Mouse (Mus musculus) cerebellum, adult 9-11 months (tissue): ENCODE results near the gene Rapgef2.
"Not testable (repeated sequence)": the region's sequence is repeated elsewhere in the genome, so short reads cannot be mapped to it uniquely, and the experiment has no call there.

ENCODE experiments used
- DNase-seq: peaks from one replicate; pipeline ENCODE4 v3.0.0; 2022

Rapgef2 gene

GRCm38 (mm10) chr3:79196708-79197437 is 89.4 kb downstream of the Rapgef2 start:
- peak; percentile 64 for DNase-seq

- peak; percentile 36 for DNase-seq
Measured at GRCm38 (mm10) chr3:79195280-79195679, 91.0 kb downstream of the Rapgef2 start.

GRCm38 (mm10) chr3:79194111-79194793 is 92.1 kb downstream of the Rapgef2 start:
- DNase-seq, result no peak

GRCm38 (mm10) chr3:79193001-79193400 is 93.3 kb downstream of the Rapgef2 start:
- peak; percentile 89 for DNase-seq

- DNase-seq, result no peak
Measured at GRCm38 (mm10) chr3:79191981-79192380, 94.3 kb downstream of the Rapgef2 start.

- no peak for DNase-seq
Measured at GRCm38 (mm10) chr3:79191471-79191870, 94.8 kb downstream of the Rapgef2 start.

- DNase-seq, result no peak
Measured at GRCm38 (mm10) chr3:79190377-79190776, 95.9 kb downstream of the Rapgef2 start.

GRCm38 (mm10) chr3:79187912-79188311 is 98.4 kb downstream of the Rapgef2 start:
- DNase-seq, result no peak

GRCm38 (mm10) chr3:79182290-79182689 is 104.0 kb downstream of the Rapgef2 start:
- DNase-seq, result no peak

GRCm38 (mm10) chr3:79181248-79181991 is 104.9 kb downstream of the Rapgef2 start:
- no peak for DNase-seq

- DNase-seq, result no peak
Measured at GRCm38 (mm10) chr3:79180086-79180485, 106.2 kb downstream of the Rapgef2 start.

GRCm38 (mm10) chr3:79179499-79180053 is 106.7 kb downstream of the Rapgef2 start:
- DNase-seq, result no peak

- DNase-seq, result no peak
Measured at GRCm38 (mm10) chr3:79178708-79179107, 107.6 kb downstream of the Rapgef2 start.

- DNase-seq, result no peak
Measured at GRCm38 (mm10) chr3:79178070-79178469, 108.2 kb downstream of the Rapgef2 start.

GRCm38 (mm10) chr3:79177136-79177870 is 109.0 kb downstream of the Rapgef2 start:
- DNase-seq, result no peak

- DNase-seq, result no peak
Measured at GRCm38 (mm10) chr3:79174168-79174567, 112.1 kb downstream of the Rapgef2 start.

- no peak for DNase-seq
Measured at GRCm38 (mm10) chr3:79173291-79173690, 113.0 kb downstream of the Rapgef2 start.

GRCm38 (mm10) chr3:79171146-79171545 is 115.2 kb downstream of the Rapgef2 start:
- not testable (repeated sequence) for DNase-seq

- no peak for DNase-seq
Measured at GRCm38 (mm10) chr3:79168168-79168827, 118.0 kb downstream of the Rapgef2 start.

- DNase-seq, result no peak
Measured at GRCm38 (mm10) chr3:79167586-79167985, 118.7 kb downstream of the Rapgef2 start.

- DNase-seq, result peak; percentile 58
Measured at GRCm38 (mm10) chr3:79161834-79162401, 124.4 kb downstream of the Rapgef2 start.
